8 mouse cellular contexts compared by ENCODE assay signal in genomic region chr7:104314796-104315353, GRCm38 (mm10). TPM values are rescaled to one million over a fixed set of nuclear protein-coding genes. Genes with fewer than 3 reads are reported as not detected.
DNase-seq lines count a peak whose midpoint lies in the region; ATAC-seq lines count a peak whose summit lies in the region.
"Had no signal": no experiment of that assay in that cellular context is flagged by ENCODE, and none has a peak within 500 bp of the region (broad histone marks: within the 10 kb centered on the region; RNA-seq: fewer than 3 reads in every experiment).

No protein-coding gene starts in this region.

- no peaks in the 10 kb centered on the region for H3K9me3 ChIP-seq in heart, embryonic 16.5 days (replicated peaks; ENCODE audit: control insufficient read depth, low read length)
- no peaks in the 10 kb centered on the region for H3K9me3 ChIP-seq in midbrain, embryonic 13.5 days

- peak overlapping the region; percentile 76 for H3K27ac ChIP-seq in heart, embryonic 16.5 days (ENCODE audit: low read length)
- no peak overlapping the region for H3K27ac ChIP-seq in midbrain, embryonic 13.5 days

- peak; percentile 20 for DNase-seq in embryo, embryonic 9.5 days (ENCODE audit: extremely low spot score)
- DNase-seq in large intestine, adult 2 months (ENCODE audit: low read depth, low spot score), result peak; percentile 48
- DNase-seq in layer of hippocampus, adult 9-11 months, result no peak

- WGBS in heart, embryonic 16.5 days, result 5% methylated on average over 15 of the region's 15 CpGs
- WGBS in large intestine, adult 2 months, result 3% methylated on average over 15 of the region's 15 CpGs
- 16% methylated on average over 15 of the region's 15 CpGs for WGBS in midbrain, embryonic 13.5 days

- peak overlapping the region; percentile 69 for H3K9ac ChIP-seq in heart, embryonic 16.5 days (ENCODE audit: low read length)
- no peak overlapping the region for H3K9ac ChIP-seq in midbrain, embryonic 13.5 days (replicated peaks)

- ATAC-seq in activated CD4-positive, CD25-positive, alpha-beta regulatory T cell, adult 4 months, result peak; percentile 62
- ATAC-seq in heart, embryonic 16.5 days (replicated peaks; ENCODE audit: extremely low read depth, insufficient read depth, low FRiP score), result peak; percentile 54; the same call in 1 of the 2 replicates
- ATAC-seq in midbrain, embryonic 13.5 days, result no peak
- no peak for ATAC-seq in frontal cortex, adult (ENCODE audit: low TSS enrichment)

- no peaks in the 10 kb centered on the region for H3K4me1 ChIP-seq in heart, embryonic 16.5 days (ENCODE audit: control insufficient read depth, insufficient read depth, low read length)
- H3K4me1 ChIP-seq in midbrain, embryonic 13.5 days (replicated peaks), result no peaks in the 10 kb centered on the region

- H3K27me3 ChIP-seq in heart, embryonic 16.5 days (ENCODE audit: control insufficient read depth, insufficient read depth, low read length), result no peaks in the 10 kb centered on the region
- no peaks in the 10 kb centered on the region for H3K27me3 ChIP-seq in midbrain, embryonic 13.5 days

- no peaks in the 10 kb centered on the region for H3K36me3 ChIP-seq in heart, embryonic 16.5 days (ENCODE audit: control insufficient read depth, insufficient read depth)
- no peaks in the 10 kb centered on the region for H3K36me3 ChIP-seq in midbrain, embryonic 13.5 days

- H3K4me3 ChIP-seq in heart, embryonic 16.5 days (ENCODE audit: low read length), result peak overlapping the region; percentile 68
- H3K4me3 ChIP-seq in midbrain, embryonic 13.5 days (replicated peaks), result peak overlapping the region; percentile 20
- H3K4me3 ChIP-seq: erythroblast, embryonic 14.5 days had no signal

- peak overlapping the region; percentile 62 for H3K4me2 ChIP-seq in heart, embryonic 16.5 days (ENCODE audit: low read depth, low read length)
- H3K4me2 ChIP-seq in midbrain, embryonic 13.5 days (replicated peaks), result peak overlapping the region; percentile 37

RNA-seq across cellular contexts. Expression of gene Trim12a, which starts 0.4 kb away (rescaled TPM):
- 100 to 1,000 TPM; 132 to 142 TPM for polyA plus RNA-seq in activated CD4-positive, CD25-positive, alpha-beta regulatory T cell, adult 4 months (2017; shearing (Covaris generic))
- 7.5 and 10.1 TPM in 2 replicates for polyA plus RNA-seq in heart, embryonic 16.5 days (2015; fragmentation: Nextera tagmentation; extraction: Ambion mirVana)
- polyA plus RNA-seq in large intestine, adult 2 months (2012; rRNA removed), result 5.3 and 8.3 TPM in 2 replicates
- 1.4 and 2.0 TPM in 2 replicates for polyA plus RNA-seq in midbrain, embryonic 13.5 days (2015; fragmentation: Nextera tagmentation; extraction: Ambion mirVana)
- polyA plus RNA-seq: erythroblast, embryonic 14.5 days had no signal

RNA-seq across cellular contexts. Expression of gene Trim34b, which starts 14.4 kb away (rescaled TPM):
- 1 to 10 TPM in 1 of 2 experiments, under 1 TPM in 1; 0.53 to 1.0 TPM for polyA plus RNA-seq in activated CD4-positive, CD25-positive, alpha-beta regulatory T cell, adult 4 months (2017; shearing (Covaris generic))
- 0.13 and 0.20 TPM in 2 replicates for polyA plus RNA-seq in heart, embryonic 16.5 days (2015; fragmentation: Nextera tagmentation; extraction: Ambion mirVana)
- 2.5 and 3.6 TPM in 2 replicates for polyA plus RNA-seq in large intestine, adult 2 months (2012; rRNA removed)
- polyA plus RNA-seq in midbrain, embryonic 13.5 days (2015; fragmentation: Nextera tagmentation; extraction: Ambion mirVana), result not detected in 2 replicates
- polyA plus RNA-seq: erythroblast, embryonic 14.5 days had no signal

RNA-seq across cellular contexts. Expression of gene Trim5, which starts 27.0 kb away (rescaled TPM):
- polyA plus RNA-seq in activated CD4-positive, CD25-positive, alpha-beta regulatory T cell, adult 4 months (2017; shearing (Covaris generic)), result 10 to 100 TPM; 34.0 to 38.2 TPM
- polyA plus RNA-seq in heart, embryonic 16.5 days (2015; fragmentation: Nextera tagmentation; extraction: Ambion mirVana), result 0.68 and 0.74 TPM in 2 replicates
- polyA plus RNA-seq in large intestine, adult 2 months (2012; rRNA removed), result 0.40 and 0.81 TPM in 2 replicates
- polyA plus RNA-seq in midbrain, embryonic 13.5 days (2015; fragmentation: Nextera tagmentation; extraction: Ambion mirVana), result not detected in 2 replicates

RNA-seq across cellular contexts. Expression of gene Trim12c, which starts 38.3 kb away (rescaled TPM):
- 10 to 100 TPM; 16.2 to 20.3 TPM for polyA plus RNA-seq in activated CD4-positive, CD25-positive, alpha-beta regulatory T cell, adult 4 months (2017; shearing (Covaris generic))
- polyA plus RNA-seq in heart, embryonic 16.5 days (2015; fragmentation: Nextera tagmentation; extraction: Ambion mirVana), result 2.2 and 2.9 TPM in 2 replicates
- 4.2 and 5.8 TPM in 2 replicates for polyA plus RNA-seq in large intestine, adult 2 months (2012; rRNA removed)
- polyA plus RNA-seq in midbrain, embryonic 13.5 days (2015; fragmentation: Nextera tagmentation; extraction: Ambion mirVana), result 1.1 and 1.5 TPM in 2 replicates

RNA-seq across cellular contexts. Expression of gene Trim30b, which starts 54.8 kb away (rescaled TPM):
- polyA plus RNA-seq in activated CD4-positive, CD25-positive, alpha-beta regulatory T cell, adult 4 months (2017; shearing (Covaris generic)), result 1 to 10 TPM; 1.6 to 4.0 TPM
- 0.05 and 0.07 TPM in 2 replicates for polyA plus RNA-seq in heart, embryonic 16.5 days (2015; fragmentation: Nextera tagmentation; extraction: Ambion mirVana)
- polyA plus RNA-seq in large intestine, adult 2 months (2012; rRNA removed), result 0.12 and 0.17 TPM in 2 replicates
- not detected in 2 replicates for polyA plus RNA-seq in midbrain, embryonic 13.5 days (2015; fragmentation: Nextera tagmentation; extraction: Ambion mirVana)
- polyA plus RNA-seq: erythroblast, embryonic 14.5 days had no signal

Comparison
In these comparisons a context has a peak if more than half of its experiments do, and no peak if none do; other contexts are left out.
1. ATAC-seq: peak in activated CD4-positive, CD25-positive, alpha-beta regulatory T cell, adult 4 months (single experiment) and heart, embryonic 16.5 days (single experiment); none in midbrain, embryonic 13.5 days (single experiment) and frontal cortex, adult (single experiment).
2. RNA of gene Trim12a, which starts 0.4 kb away (polyA plus RNA-seq): 132 to 142 TPM in activated CD4-positive, CD25-positive, alpha-beta regulatory T cell, adult 4 months; 7.5 to 10.1 TPM in heart, embryonic 16.5 days, 5.3 to 8.3 TPM in large intestine, adult 2 months and 1.4 to 2.0 TPM in midbrain, embryonic 13.5 days; every median in the first group is over 10 times any median in the second.
3. RNA of gene Trim5, which starts 27.0 kb away (polyA plus RNA-seq): 34.0 to 38.2 TPM in activated CD4-positive, CD25-positive, alpha-beta regulatory T cell, adult 4 months; 0.68 to 0.74 TPM in heart, embryonic 16.5 days, 0.40 to 0.81 TPM in large intestine, adult 2 months and not detected in midbrain, embryonic 13.5 days; every median in the first group is over 10 times any median in the second.